Mouse (Mus musculus) embryonic facial prominence, embryonic 14.5 days (tissue): ENCODE data around the gene Fsd1. TPM values are rescaled to one million over a fixed set of nuclear protein-coding genes. Genes with fewer than 3 reads are reported as not detected.

Experiments
- ATAC-seq: fragments of 200-750 bp; cut with Nextera tagmentation; 2 replicates; pipeline ENCODE4 v1.8.0; 2017; ENCODE audit warnings: low read depth, moderate number of reproducible peaks, moderate TSS enrichment
- DNase-seq: peaks from one replicate; pipeline ENCODE4 v3.0.0-alpha.2; 2015; ENCODE audit warnings: low spot score
- H3K27ac ChIP-seq: fragments of 300-500 bp; sonication (generic); replicated peaks from 2 replicates; pipeline ENCODE4 v1.5.1; 2014; ENCODE audit warnings: low read depth, mild to moderate bottlenecking, low read length, moderate library complexity
- H3K27me3 ChIP-seq: fragments of 300-500 bp; sonication (generic); replicated peaks from 2 replicates; pipeline ENCODE4 v1.6.1; 2014; ENCODE audit warnings: low read length; ENCODE audit not compliant: control insufficient read depth, insufficient read depth
- H3K36me3 ChIP-seq: fragments of 300-500 bp; sonication (generic); 2 replicates; pipeline ENCODE4 v1.6.1; 2014; ENCODE audit warnings: low read length, mixed read lengths; ENCODE audit not compliant: control insufficient read depth, insufficient read depth
- H3K4me1 ChIP-seq: fragments of 300-500 bp; sonication (generic); 2 replicates; pipeline ENCODE4 v1.6.1; 2014; ENCODE audit warnings: antibody characterized with exemption, low read length; ENCODE audit not compliant: control insufficient read depth, insufficient read depth
- H3K4me2 ChIP-seq: fragments of 300-500 bp; sonication (generic); 2 replicates; pipeline ENCODE4 v1.6.1; 2014; ENCODE audit warnings: low read depth, mild to moderate bottlenecking, low read length, moderate library complexity, mixed read lengths
- H3K4me3 ChIP-seq: fragments of 300-500 bp; sonication (generic); 2 replicates; pipeline ENCODE4 v1.5.1; 2014; ENCODE audit warnings: low read depth, mild to moderate bottlenecking, low read length
- H3K9ac ChIP-seq: fragments of 300-500 bp; sonication (generic); 2 replicates; pipeline ENCODE4 v1.6.1; 2014; ENCODE audit warnings: low read depth, mild to moderate bottlenecking, low read length, moderate library complexity, mixed read lengths
- H3K9me3 ChIP-seq: fragments of 300-500 bp; sonication (generic); 2 replicates; pipeline ENCODE4 v1.6.1; 2016; ENCODE audit warnings: low read length; ENCODE audit not compliant: control insufficient read depth
- WGBS: fragments of 180-500 bp; shearing (Covaris S2); extraction: QIAGEN DNeasy Blood & Tissue Kit; methylation state at CpG from one replicate; pipeline ENCODE4 v1.1.7; 2014; 5-methylcytosine and 5-hydroxymethylcytosine counted together
- polyA plus RNA-seq: library from polyadenylated mRNA; unstranded; fragments of >200 nt; fragmentation: Nextera tagmentation; extraction: Ambion mirVana; gene quantifications from 2 replicates; pipeline ENCODE4 v1.2.1, GENCODE M21; 2014

The Fsd1 gene
- polyA plus RNA-seq, 1 experiment from 2014 or later: 13.0 TPM

GRCm38 (mm10) chr17:56009962-56010240 lies 23.6 kb downstream of the Fsd1 start:
- Histone ChIP-seq H3K4me3 (peak overlapping the region; percentile 73), H3K36me3 (peaks cover 27% of the 10 kb centered on the region), H3K27me3 (no peaks in the 10 kb centered on the region), H3K27ac (peak overlapping the region; percentile 94; the same call in 1 of the 2 replicates), H3K9me3 (no peaks in the 10 kb centered on the region), H3K4me1 (peaks cover 14% of the 10 kb centered on the region; the same call in 1 of the 2 replicates), H3K4me2 (peak overlapping the region; percentile 100), H3K9ac (peak overlapping the region; percentile 77)
- WGBS: 10% methylated on average over 2 of the region's 2 CpGs
- no peak for DNase-seq
- ATAC-seq: no peak

GRCm38 (mm10) chr17:56010255-56010654 lies 23.9 kb downstream of the Fsd1 start:
- no peak overlapping the region for H3K27ac ChIP-seq
- no peak for ATAC-seq
- H3K4me2 ChIP-seq: peak overlapping the region; percentile 100
- DNase-seq: no peak
- WGBS: 66% methylated on average over 14 of the region's 14 CpGs
- H3K4me3 ChIP-seq: peak overlapping the region; percentile 73
- H3K4me1 ChIP-seq: peaks cover 14% of the 10 kb centered on the region; the same call in 1 of the 2 replicates
- peaks cover 31% of the 10 kb centered on the region for H3K36me3 ChIP-seq
- H3K9me3 ChIP-seq: no peaks in the 10 kb centered on the region
- H3K9ac ChIP-seq: peak overlapping the region; percentile 77
- no peaks in the 10 kb centered on the region for H3K27me3 ChIP-seq

- Histone ChIP-seq H3K4me3 (peak overlapping the region; percentile 73; the same call in 1 of the 2 replicates), H3K27me3 (no peaks in the 10 kb centered on the region), H3K4me1 (peaks cover 14% of the 10 kb centered on the region; the same call in 1 of the 2 replicates), H3K36me3 (peaks cover 35% of the 10 kb centered on the region), H3K9ac (no peak overlapping the region), H3K27ac (no peak overlapping the region), H3K4me2 (peak overlapping the region; percentile 100), H3K9me3 (no peaks in the 10 kb centered on the region)
- DNase-seq (no peak), ATAC-seq (no peak)
- WGBS: 7% methylated on average over 9 of the region's 9 CpGs
Measured at GRCm38 (mm10) chr17:56010681-56011080, 24.4 kb downstream of the Fsd1 start.

DNA sequence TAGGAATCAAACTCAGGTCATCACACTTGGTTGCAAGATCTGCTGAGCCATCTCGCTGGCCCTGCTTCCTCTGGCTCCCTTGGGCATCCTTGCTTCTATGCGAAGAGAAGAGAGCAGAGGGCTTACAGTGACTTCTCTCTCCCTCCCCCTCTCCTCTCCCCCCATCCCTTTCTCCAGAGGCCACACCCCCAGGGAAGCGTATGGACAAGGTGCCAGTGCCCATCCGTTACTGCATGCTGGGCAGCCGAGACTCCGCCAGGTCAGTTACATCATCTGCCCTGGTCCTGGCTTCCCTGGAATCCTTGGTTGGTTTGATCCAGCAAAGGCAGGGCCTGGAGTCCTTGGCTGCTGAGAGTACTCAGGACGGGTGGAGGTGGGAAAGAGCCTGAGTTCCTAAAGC lies 25.1 kb downstream of the Fsd1 start:
- DNase-seq (no peak), ATAC-seq (no peak)
- Histone ChIP-seq H3K27me3 (no peaks in the 10 kb centered on the region), H3K9me3 (no peaks in the 10 kb centered on the region), H3K4me3 (no peak overlapping the region), H3K4me1 (peaks cover 14% of the 10 kb centered on the region; the same call in 1 of the 2 replicates), H3K4me2 (no peak overlapping the region), H3K36me3 (peaks cover 43% of the 10 kb centered on the region), H3K27ac (no peak overlapping the region), H3K9ac (no peak overlapping the region)
- 85% methylated on average over 7 of the region's 7 CpGs for WGBS

GRCm38 (mm10) chr17:56015293-56015692 lies 29.0 kb downstream of the Fsd1 start:
- 89% methylated on average over 9 of the region's 9 CpGs for WGBS
- ATAC-seq (no peak), DNase-seq (no peak)
- Histone ChIP-seq H3K4me2 (no peak overlapping the region), H3K4me3 (no peak overlapping the region), H3K36me3 (peaks cover 79% of the 10 kb centered on the region), H3K9ac (no peak overlapping the region), H3K27ac (no peak overlapping the region), H3K4me1 (peaks cover 7% of the 10 kb centered on the region; the same call in 1 of the 2 replicates), H3K9me3 (no peaks in the 10 kb centered on the region), H3K27me3 (no peaks in the 10 kb centered on the region)

GRCm38 (mm10) chr17:56016382-56016781 lies 30.1 kb downstream of the Fsd1 start:
- no peak overlapping the region for H3K4me3 ChIP-seq
- DNase-seq: no peak
- no peak overlapping the region for H3K9ac ChIP-seq
- no peak overlapping the region for H3K27ac ChIP-seq
- no peaks in the 10 kb centered on the region for H3K27me3 ChIP-seq
- no peak overlapping the region for H3K4me2 ChIP-seq
- no peak for ATAC-seq
- no peaks in the 10 kb centered on the region for H3K9me3 ChIP-seq
- H3K36me3 ChIP-seq: peaks cover 76% of the 10 kb centered on the region
- H3K4me1 ChIP-seq: no peaks in the 10 kb centered on the region
- 88% methylated on average over 8 of the region's 8 CpGs for WGBS

DNA sequence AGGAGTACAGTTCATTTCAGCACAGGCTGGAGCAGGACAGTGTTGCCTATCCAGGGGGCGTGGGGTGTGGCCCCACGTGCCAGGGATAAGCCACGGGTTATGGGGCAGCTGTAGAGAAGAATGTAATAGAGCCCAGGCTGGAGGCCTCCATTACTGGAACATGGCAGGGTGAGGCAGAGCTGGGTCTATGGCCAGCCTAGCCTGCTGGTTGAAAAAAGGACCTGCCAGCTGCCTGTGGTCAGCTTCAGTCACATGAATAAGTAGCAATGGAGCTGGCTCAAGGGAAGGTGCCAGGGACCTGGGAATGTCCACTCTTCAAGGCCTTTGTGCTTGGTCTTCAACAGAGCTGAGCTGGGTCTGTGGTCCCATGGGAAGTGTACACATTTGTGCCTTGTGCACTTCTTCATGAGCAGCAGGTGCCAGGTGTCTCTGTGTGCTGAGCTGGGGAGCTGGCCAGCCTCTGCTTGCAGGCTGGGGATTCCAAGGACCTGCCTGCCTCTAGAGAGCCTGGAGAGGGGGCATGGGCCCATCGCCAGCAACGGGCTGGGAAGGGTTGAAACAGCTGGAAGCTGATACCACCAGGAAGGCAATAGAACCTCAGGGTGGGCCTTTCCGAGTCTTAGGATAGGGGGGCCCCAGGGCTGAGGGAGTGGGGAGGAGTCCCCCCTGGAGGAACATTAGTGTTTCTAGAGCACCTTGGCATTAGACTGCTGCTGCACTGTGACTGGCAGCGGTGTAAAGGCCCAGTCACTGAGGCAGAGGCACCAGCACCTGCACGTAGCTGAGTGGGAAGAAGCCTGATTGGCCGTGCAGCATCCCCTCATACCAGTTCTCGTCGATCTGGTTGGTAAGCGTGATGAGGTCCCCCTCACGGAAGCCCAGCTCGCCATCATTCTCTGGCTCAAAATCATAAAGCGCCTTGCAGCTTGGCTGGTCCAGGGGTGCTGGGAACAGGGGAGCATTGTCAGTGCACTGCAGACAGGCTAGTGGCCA lies 30.8 kb downstream of the Fsd1 start:
- ATAC-seq (no peak), DNase-seq (no peak)
- no peak overlapping the region for H3K27ac ChIP-seq
- no peaks in the 10 kb centered on the region for H3K4me1 ChIP-seq
- no peak overlapping the region for H3K4me3 ChIP-seq
- H3K36me3 ChIP-seq: peaks cover 70% of the 10 kb centered on the region
- WGBS: 73% methylated on average over 13 of the region's 15 CpGs
- no peaks in the 10 kb centered on the region for H3K27me3 ChIP-seq
- H3K9ac ChIP-seq: no peak overlapping the region
- H3K9me3 ChIP-seq: no peaks in the 10 kb centered on the region
- no peak overlapping the region for H3K4me2 ChIP-seq

DNA sequence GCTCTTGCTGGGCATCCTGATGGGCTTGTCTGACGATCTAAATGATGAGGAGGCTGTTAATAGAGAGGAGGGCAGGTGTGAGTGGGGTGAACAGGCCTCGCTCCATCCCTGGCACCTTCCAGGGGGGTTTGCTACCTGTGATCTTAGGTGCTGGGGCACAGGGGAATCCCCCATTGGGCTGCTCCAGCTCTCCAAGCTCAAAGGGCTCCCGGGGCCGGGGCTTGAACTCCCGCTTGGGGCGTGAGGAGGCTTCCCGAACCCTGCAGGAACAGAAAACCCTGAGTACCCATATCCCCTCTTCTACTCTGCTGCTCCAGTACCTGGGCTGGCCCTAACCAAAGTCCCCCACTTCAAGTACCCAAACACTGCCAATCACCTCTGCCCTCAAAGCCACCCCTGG lies 31.5 kb downstream of the Fsd1 start:
- no peaks in the 10 kb centered on the region for H3K4me1 ChIP-seq
- no peak overlapping the region for H3K9ac ChIP-seq
- H3K36me3 ChIP-seq: peaks cover 64% of the 10 kb centered on the region
- H3K9me3 ChIP-seq: no peaks in the 10 kb centered on the region
- WGBS: 87% methylated on average over 7 of the region's 7 CpGs
- no peak overlapping the region for H3K4me2 ChIP-seq
- H3K27me3 ChIP-seq: no peaks in the 10 kb centered on the region
- DNase-seq: no peak
- H3K4me3 ChIP-seq: no peak overlapping the region
- no peak overlapping the region for H3K27ac ChIP-seq
- ATAC-seq: no peak
